Mouse (Mus musculus) CD8-positive naive resting alpha-beta T cell, adult 2 months (primary cell): ENCODE results near the gene 4933415A04Rik.

Experiments
- DNase-seq, 2 experiments: peaks; one replicate each; pipeline ENCODE4 v3.0.0; 2022; ENCODE audit warnings: low read depth in 2 of 2, low spot score in 2 of 2

4933415A04Rik gene

GRCm38 (mm10) chr11:43626927-43627645 is 40.2 kb downstream of the 4933415A04Rik start:
- DNase-seq: no peak

- DNase-seq: no peak
These were observed 44.8 kb downstream of the 4933415A04Rik start for GRCm38 (mm10) chr11:43631645-43632044.

GRCm38 (mm10) chr11:43632566-43632965 is 45.7 kb downstream of the 4933415A04Rik start:
- no peak for DNase-seq

GRCm38 (mm10) chr11:43633165-43633564 is 46.3 kb downstream of the 4933415A04Rik start:
- DNase-seq: no peak

- DNase-seq: no peak
These were observed 47.0 kb downstream of the 4933415A04Rik start for GRCm38 (mm10) chr11:43633658-43634401.

- DNase-seq: no peak
These were observed 49.9 kb downstream of the 4933415A04Rik start for GRCm38 (mm10) chr11:43636761-43637160.

GRCm38 (mm10) chr11:43638486-43638885 is 51.6 kb downstream of the 4933415A04Rik start:
- DNase-seq: no peak
